Mouse (Mus musculus): ENCODE data around the gene Pde4d.
"Not testable (repeated sequence)": the region's sequence is repeated elsewhere in the genome, so short reads cannot be mapped to it uniquely, and the experiment has no call there.

Gene Pde4d

GRCm38 (mm10) chr13:108685817-108686216 lies 236.1 kb downstream of the Pde4d start:
- in situ Hi-C loops (cut with MboI; ENCODE audit: unreplicated experiment in 2 of 2): no loop called here

GRCm38 (mm10) chr13:108686262-108686661 lies 236.5 kb downstream of the Pde4d start:
- in situ Hi-C loops (cut with MboI; ENCODE audit: unreplicated experiment in 2 of 2): no loop called here

- in situ Hi-C loops (cut with MboI; ENCODE audit: unreplicated experiment in 2 of 2): no loop called here
Measured at GRCm38 (mm10) chr13:108686807-108687206, 237.1 kb downstream of the Pde4d start.

- in situ Hi-C loops (cut with MboI; ENCODE audit: unreplicated experiment in 2 of 2): no loop called here
Measured at GRCm38 (mm10) chr13:108692883-108693550, 243.3 kb downstream of the Pde4d start.

- in situ Hi-C loops (cut with MboI; ENCODE audit: unreplicated experiment in 2 of 2): no loop called here
Measured at GRCm38 (mm10) chr13:108705441-108705840, 255.7 kb downstream of the Pde4d start.

GRCm38 (mm10) chr13:108714032-108714431 lies 264.3 kb downstream of the Pde4d start:
- in situ Hi-C loops (cut with MboI; ENCODE audit: unreplicated experiment in 2 of 2): no loop called here

DNA sequence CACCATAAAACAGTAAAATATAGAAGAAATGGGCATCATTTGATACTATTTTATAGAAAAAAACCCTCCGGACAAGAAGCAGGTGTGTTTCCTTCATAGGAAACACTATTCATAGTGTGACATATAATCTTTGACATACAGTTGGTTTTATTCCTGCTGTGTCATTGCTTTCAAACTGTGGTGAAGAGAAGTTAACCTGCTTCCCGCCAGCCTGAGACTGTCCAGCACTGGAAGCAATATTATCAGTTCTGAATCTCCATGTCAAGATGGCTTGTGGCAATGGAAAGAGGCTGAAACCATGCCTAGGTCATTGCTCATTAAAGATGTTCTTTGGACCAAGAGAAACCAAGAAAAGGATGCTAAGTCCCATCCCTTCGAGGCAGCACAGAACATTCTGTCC lies 265.3 kb downstream of the Pde4d start:
- in situ Hi-C loops (cut with MboI; ENCODE audit: unreplicated experiment in 2 of 2): no loop called here

DNA sequence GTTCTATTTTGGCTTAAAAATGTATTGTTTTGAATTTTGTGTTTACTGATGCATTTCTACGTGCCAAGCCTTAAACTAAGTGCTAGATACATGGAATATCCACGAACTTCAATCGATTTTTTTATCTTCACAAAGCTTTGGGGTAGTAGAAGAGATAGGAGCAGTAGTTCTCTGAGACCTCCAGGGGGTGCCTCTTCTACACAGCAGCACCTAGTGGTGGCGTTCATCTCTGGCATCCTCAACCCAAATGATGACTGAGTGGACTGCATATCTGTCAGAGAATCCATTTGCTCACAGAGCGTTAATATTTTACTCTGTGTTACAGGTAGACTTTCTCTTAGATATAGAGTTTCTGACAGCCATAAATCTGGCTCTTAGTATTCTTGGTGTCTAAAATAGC lies 272.5 kb downstream of the Pde4d start:
- in situ Hi-C loops (cut with MboI; ENCODE audit: unreplicated experiment in 2 of 2): no loop called here

DNA sequence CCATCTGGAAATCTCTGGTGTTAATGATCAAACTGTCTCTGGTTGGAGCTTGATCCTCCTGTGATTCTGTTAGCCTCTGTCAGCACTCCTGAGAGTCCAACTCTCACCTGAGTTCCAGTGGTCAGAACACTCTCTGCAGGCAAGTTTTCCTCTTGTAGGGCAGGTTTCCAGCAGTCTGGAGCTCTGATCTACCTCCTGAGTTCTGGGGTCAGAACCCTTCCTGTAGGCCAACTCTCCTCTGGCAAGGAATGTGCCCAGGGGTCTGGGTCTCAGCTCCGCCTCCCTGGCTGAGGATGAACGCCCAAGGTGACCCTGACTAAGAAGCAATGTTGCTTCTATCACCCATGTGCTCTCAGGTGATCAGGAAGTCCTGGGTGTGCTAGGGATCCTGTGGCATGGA lies 284.6 kb downstream of the Pde4d start:
- in situ Hi-C loops (cut with MboI; ENCODE audit: unreplicated experiment in 2 of 2): not testable (repeated sequence)

- in situ Hi-C loops (cut with MboI; ENCODE audit: unreplicated experiment in 2 of 2): no loop called here
Measured at GRCm38 (mm10) chr13:108751155-108751840, 301.6 kb downstream of the Pde4d start.

- in situ Hi-C loops (cut with MboI; ENCODE audit: unreplicated experiment in 2 of 2): no loop called here
Measured at GRCm38 (mm10) chr13:108757477-108757876, 307.7 kb downstream of the Pde4d start.

DNA sequence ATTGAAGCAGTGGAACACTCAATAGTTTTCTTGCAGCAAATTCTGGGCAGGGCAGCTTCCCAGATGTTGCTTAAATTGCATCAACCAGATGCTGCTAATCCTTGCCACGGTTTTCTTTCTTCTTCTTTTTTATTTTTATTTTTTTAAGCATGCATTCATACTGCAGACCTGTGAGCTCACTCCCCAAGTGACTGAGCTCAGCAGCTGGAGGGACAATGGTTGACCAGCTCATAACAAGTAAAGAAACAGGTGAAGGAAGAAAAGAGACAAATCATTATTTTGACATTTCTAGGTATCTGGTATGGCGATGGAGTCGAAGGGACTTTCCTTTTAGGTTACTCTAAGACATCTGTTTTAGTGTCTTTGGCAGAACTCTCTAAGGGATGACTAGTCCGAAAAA lies 308.6 kb downstream of the Pde4d start:
- in situ Hi-C loops (cut with MboI; ENCODE audit: unreplicated experiment in 2 of 2): no loop called here

DNA sequence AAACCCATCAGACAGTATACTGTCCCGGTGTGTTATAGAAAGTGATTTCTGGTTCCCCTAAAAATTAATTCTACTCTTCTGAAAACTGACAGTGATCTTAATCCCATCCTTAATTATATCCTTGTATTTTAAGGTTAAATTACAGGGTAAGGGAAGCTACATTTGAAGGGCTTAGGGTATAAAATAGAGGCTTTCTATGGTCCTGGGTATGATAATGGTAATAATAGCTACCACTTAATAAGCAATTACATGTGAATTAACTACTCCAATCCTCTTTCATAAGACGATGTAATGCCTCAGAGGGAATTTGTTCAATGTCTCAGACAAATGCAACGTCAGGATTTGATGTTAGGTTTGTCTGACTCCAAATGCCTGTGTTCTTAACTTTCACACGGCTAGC lies 309.4 kb downstream of the Pde4d start:
- in situ Hi-C loops (cut with MboI; ENCODE audit: unreplicated experiment in 2 of 2): no loop called here

DNA sequence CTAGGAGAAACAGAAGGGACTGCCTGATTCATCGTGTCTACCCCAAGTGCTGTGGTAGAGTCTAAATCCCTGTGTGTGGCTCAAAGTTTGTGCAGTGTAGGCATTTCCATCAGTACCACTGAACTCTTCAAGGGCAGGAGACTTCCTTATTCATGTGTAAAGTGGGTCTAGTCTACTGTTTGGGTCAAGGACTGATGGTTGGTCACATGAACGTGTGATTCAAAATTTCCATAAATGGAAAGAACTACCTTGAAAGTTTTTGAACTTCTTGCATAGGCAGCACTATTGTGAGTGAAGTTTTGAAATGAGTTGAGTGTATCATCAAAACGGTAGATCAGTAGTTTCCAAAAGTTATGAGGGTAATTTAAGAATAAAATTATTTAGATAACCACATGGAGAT lies 313.5 kb downstream of the Pde4d start:
- in situ Hi-C loops (cut with MboI; ENCODE audit: unreplicated experiment in 2 of 2): no loop called here

- in situ Hi-C loops (cut with MboI; ENCODE audit: unreplicated experiment in 2 of 2): no loop called here
Measured at GRCm38 (mm10) chr13:108766020-108766727, 316.4 kb downstream of the Pde4d start.

- in situ Hi-C loops (cut with MboI; ENCODE audit: unreplicated experiment in 2 of 2): no loop called here
Measured at GRCm38 (mm10) chr13:108769465-108770056, 319.8 kb downstream of the Pde4d start.

- in situ Hi-C loops (cut with MboI; ENCODE audit: unreplicated experiment in 2 of 2): no loop called here
Measured at GRCm38 (mm10) chr13:108772386-108772785, 322.6 kb downstream of the Pde4d start.

DNA sequence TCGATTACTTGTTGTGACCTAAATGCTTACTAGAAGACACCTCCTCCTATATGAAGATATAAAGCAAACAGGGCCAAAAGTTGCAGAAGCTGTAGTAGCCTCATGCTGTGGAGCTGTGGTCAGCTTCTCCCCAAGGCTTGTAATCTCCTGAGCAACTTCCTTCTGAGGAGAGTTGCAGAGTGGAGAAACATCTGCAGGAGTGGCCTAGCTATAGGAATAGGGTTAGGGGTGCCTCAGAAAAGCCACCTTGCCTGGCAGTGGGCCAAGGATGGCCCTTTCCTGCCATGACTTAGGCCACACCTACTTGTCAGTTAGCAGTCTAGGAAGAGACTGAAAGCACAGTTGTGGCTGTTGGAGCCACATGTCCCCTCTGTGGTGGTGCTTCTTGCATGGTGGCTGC lies 325.2 kb downstream of the Pde4d start:
- in situ Hi-C loops (cut with MboI; ENCODE audit: unreplicated experiment in 2 of 2): no loop called here

GRCm38 (mm10) chr13:108775882-108776281 lies 326.1 kb downstream of the Pde4d start:
- in situ Hi-C loops (cut with MboI; ENCODE audit: unreplicated experiment in 2 of 2): no loop called here

GRCm38 (mm10) chr13:108797620-108798019 lies 347.9 kb downstream of the Pde4d start:
- in situ Hi-C loops (cut with MboI; ENCODE audit: unreplicated experiment in 2 of 2): not testable (repeated sequence)

- in situ Hi-C loops (cut with MboI; ENCODE audit: unreplicated experiment in 2 of 2): no loop called here
Measured at GRCm38 (mm10) chr13:108809191-108809590, 359.4 kb downstream of the Pde4d start.

Measured in v-Abl transformed pro-B cells (cell line).